Mouse (Mus musculus) hindbrain, embryonic 11.5 days (tissue): ENCODE data around the gene Capn15. TPM values are rescaled to one million over a fixed set of nuclear protein-coding genes. Genes with fewer than 3 reads are reported as not detected.

Experiments used
- ATAC-seq: fragments of 200-750 bp; cut with Nextera tagmentation; 2 replicates; pipeline ENCODE4 v1.8.0; 2017; ENCODE audit warnings: mild to moderate bottlenecking, moderate TSS enrichment, moderate library complexity; ENCODE audit not compliant: low FRiP score
- DNase-seq: peaks from one replicate; pipeline ENCODE4 v3.0.0-alpha.2; 2015; ENCODE audit warnings: low spot score
- H3K27ac ChIP-seq: fragments of 300-500 bp; sonication (generic); 2 replicates; pipeline ENCODE4 v1.5.1; 2014; ENCODE audit warnings: mild to moderate bottlenecking, low read depth, low read length
- H3K27me3 ChIP-seq: fragments of 300-500 bp; sonication (generic); 2 replicates; pipeline ENCODE4 v1.6.1; 2014; ENCODE audit warnings: mild to moderate bottlenecking, low read length, moderate library complexity, mixed read lengths; ENCODE audit not compliant: control insufficient read depth, insufficient read depth
- H3K36me3 ChIP-seq: fragments of 300-500 bp; sonication (generic); 2 replicates; pipeline ENCODE4 v1.6.1; 2014; ENCODE audit warnings: mild to moderate bottlenecking, low read length, moderate library complexity, mixed read lengths; ENCODE audit not compliant: control insufficient read depth, insufficient read depth
- H3K4me1 ChIP-seq: fragments of 300-500 bp; sonication (generic); replicated peaks from 2 replicates; pipeline ENCODE4 v1.6.1; 2014; ENCODE audit warnings: low read length, mixed read lengths; ENCODE audit not compliant: control insufficient read depth, insufficient read depth
- H3K4me2 ChIP-seq: fragments of 300-500 bp; sonication (generic); replicated peaks from 2 replicates; pipeline ENCODE4 v1.6.1; 2014; ENCODE audit warnings: mild to moderate bottlenecking, low read depth, low read length
- H3K4me3 ChIP-seq: fragments of 300-500 bp; sonication (generic); 2 replicates; pipeline ENCODE4 v1.5.1; 2014; ENCODE audit warnings: low read depth, low read length
- H3K9ac ChIP-seq: fragments of 300-500 bp; sonication (generic); 2 replicates; pipeline ENCODE4 v1.6.1; 2014; ENCODE audit warnings: low read depth, low read length
- H3K9me3 ChIP-seq: fragments of 300-500 bp; sonication (generic); 2 replicates; pipeline ENCODE4 v1.6.1; 2016; ENCODE audit warnings: low read length; ENCODE audit not compliant: control insufficient read depth
- WGBS: fragments of 180-500 bp; shearing (Covaris S2); extraction: QIAGEN DNeasy Blood & Tissue Kit; methylation state at CpG from one replicate; pipeline ENCODE4 v1.1.7; 2014; 5-methylcytosine and 5-hydroxymethylcytosine counted together
- polyA plus RNA-seq: library from polyadenylated mRNA; unstranded; fragments of >200 nt; fragmentation: Nextera tagmentation; extraction: Ambion mirVana; gene quantifications from 2 replicates; pipeline ENCODE4 v1.2.1, GENCODE M21; 2014

Gene Capn15
- polyA plus RNA-seq, 1 experiment from 2014 or later = 19.5 TPM

DNA sequence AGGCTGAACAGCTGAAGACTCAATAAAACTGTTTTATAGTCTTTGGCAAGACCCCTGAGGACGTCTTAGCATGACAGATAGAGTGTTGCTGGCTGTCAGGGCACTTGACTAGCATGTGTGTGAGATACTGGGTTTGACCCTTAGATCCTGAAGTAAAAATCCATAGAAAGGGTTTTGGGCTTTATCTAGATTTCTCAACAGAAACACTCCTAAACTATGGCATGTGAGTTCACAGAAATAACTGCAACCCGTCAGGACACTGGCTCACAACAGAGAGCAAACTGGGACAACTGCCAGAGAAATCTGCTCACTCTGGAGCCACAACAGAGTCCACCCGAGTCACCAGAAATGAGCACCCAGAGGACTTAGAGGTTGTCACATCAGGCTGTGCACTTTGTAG, 17.9 kb downstream of the Capn15 start:
- ATAC-seq = no peak

DNA sequence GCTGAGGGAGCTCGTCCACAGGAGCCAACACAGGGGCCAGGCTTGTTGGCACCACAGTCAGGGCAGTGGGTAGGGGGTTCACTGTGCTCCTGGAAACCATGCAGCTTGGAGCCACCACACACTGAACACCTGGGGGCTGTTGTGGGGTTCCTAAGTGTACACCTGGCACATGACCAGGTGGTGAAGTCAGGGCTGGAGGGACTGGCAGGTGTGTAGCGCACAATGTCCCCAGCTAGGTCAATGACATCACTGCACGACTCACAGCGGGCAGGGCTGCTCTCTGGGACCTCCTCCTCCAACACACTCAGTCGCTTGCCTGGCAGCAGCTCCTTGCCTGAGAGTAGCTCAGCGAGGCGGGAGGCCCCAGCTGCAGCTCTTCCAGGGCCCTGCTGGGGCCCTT, 21.3 kb downstream of the Capn15 start:
- DNase-seq (no peak), ATAC-seq (no peak)
- H3K4me3 ChIP-seq = no peak overlapping the region
- H3K36me3 ChIP-seq = 0 out of 2 replicates have a peak, but pooled peaks cover 6% of the 10 kb centered on the region
- H3K9ac ChIP-seq = no peak overlapping the region
- no peaks in the 10 kb centered on the region for H3K27me3 ChIP-seq
- no peaks in the 10 kb centered on the region for H3K4me1 ChIP-seq
- no peaks in the 10 kb centered on the region for H3K9me3 ChIP-seq
- 91% methylated on average over 7 of the region's 7 CpGs for WGBS
- H3K4me2 ChIP-seq = no peak overlapping the region
- H3K27ac ChIP-seq = no peak overlapping the region

More for the DNA sequence above, 17.9 kb downstream of the Capn15 start:
- Histone ChIP-seq H3K9me3 (no peaks in the 10 kb centered on the region), H3K27ac (no peak overlapping the region), H3K27me3 (no peaks in the 10 kb centered on the region), H3K4me2 (no peak overlapping the region), H3K4me1 (no peaks in the 10 kb centered on the region), H3K36me3 (no peaks in the 10 kb centered on the region), H3K9ac (no peak overlapping the region), H3K4me3 (no peak overlapping the region)
- DNase-seq = no peak
- 89% methylated on average over 3 of the region's 3 CpGs for WGBS

DNA sequence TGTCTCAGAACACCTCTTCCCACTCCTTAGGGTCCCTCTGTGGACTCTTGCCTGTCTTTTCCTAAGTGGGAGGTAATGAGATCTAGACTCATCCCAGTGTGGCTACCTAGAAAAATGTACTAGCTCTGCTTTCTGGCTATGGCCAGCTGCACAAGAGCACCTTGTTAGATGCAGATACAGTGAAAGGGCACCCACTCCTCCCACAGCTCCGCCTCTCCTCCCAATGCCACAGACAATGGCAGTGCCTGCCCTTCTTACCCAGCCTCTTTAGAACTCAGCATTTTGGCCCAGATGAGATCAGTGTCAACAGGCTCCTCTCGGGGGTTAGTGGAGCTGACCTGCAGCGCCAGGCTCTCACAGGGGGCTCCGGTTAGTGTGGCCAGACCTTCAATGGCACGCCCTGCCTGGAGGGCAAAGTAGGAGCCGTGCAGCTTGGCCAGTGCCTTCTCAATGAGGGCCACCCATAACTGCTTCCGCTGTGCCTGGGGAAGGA, 23.1 kb downstream of the Capn15 start:
- H3K4me1 ChIP-seq = no peaks in the 10 kb centered on the region
- H3K36me3 ChIP-seq = 0 out of 2 replicates have a peak, but pooled peaks cover 6% of the 10 kb centered on the region
- ATAC-seq (no peak), DNase-seq (no peak)
- no peak overlapping the region for H3K4me2 ChIP-seq
- H3K9ac ChIP-seq = no peak overlapping the region
- H3K9me3 ChIP-seq = no peaks in the 10 kb centered on the region
- H3K4me3 ChIP-seq = no peak overlapping the region
- 91% methylated on average over 7 of the region's 7 CpGs for WGBS
- no peaks in the 10 kb centered on the region for H3K27me3 ChIP-seq
- no peak overlapping the region for H3K27ac ChIP-seq

DNA sequence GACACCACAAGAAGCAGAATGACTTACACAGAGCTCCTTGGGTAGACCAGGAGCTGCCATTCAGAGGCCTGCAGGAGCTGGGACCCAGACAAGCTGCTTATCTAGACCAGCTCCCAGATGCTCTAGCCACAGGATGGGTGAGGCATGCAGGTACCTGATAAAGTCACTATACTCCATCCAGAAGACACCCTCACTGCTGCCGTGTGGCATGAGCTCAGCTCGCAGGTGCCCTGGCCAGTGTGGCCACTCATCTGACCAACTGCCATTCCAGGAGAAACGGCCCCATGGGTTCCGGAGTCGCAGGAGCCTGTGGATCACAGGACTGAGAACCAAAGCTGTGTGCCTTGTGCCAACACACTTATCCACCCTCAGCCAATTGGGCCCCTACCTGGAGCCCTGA, 24.0 kb downstream of the Capn15 start:
- Histone ChIP-seq H3K9ac (no peak overlapping the region), H3K4me1 (no peaks in the 10 kb centered on the region), H3K27ac (no peak overlapping the region), H3K4me2 (no peak overlapping the region), H3K27me3 (no peaks in the 10 kb centered on the region), H3K36me3 (0 out of 2 replicates have a peak, but pooled peaks cover 6% of the 10 kb centered on the region), H3K9me3 (no peaks in the 10 kb centered on the region), H3K4me3 (no peak overlapping the region)
- ATAC-seq (no peak), DNase-seq (no peak)
- 92% methylated on average over 5 of the region's 5 CpGs for WGBS

DNA sequence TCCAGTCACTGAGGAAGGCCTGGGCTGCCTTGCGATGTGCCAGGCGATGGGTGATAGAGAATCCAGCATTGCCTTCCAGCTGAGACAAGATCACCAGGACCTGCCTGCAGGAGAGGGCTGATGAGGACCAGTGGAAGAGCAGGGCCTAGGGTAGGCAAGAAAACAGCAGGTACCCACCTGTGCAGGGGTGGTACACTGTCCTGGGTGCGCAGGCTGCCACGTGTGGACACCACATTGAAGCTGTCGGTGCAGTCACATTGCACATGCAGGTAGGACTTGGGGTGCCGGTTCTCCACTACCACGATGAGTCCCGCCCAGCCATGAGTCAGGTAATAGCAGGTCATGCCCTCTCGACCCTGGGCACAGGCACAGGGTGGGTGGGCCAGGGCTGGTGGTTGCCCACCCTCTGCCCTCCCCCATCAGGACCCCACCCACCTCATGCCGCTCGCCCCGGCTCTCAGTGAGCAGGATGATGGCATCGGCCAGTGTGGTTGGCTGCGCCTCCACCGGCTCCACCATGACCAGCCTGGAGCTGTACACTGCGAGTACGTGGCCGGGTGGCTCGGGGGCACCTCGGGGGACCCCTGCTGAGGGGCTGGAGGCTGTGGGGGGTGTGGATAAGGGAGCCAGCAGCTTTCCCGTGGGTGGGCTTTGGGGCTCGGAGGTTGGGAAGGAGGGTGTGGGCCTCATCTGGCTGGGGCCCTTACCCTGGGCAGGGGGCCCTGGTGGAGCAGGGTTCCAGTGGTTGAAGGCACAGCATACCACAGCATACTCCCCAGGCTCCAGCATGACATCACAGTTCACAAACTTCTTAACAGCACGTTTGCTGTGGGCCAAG, 25.7 kb downstream of the Capn15 start:
- Histone ChIP-seq H3K4me3 (no peak overlapping the region), H3K4me2 (no peak overlapping the region), H3K27ac (no peak overlapping the region), H3K27me3 (no peaks in the 10 kb centered on the region), H3K4me1 (no peaks in the 10 kb centered on the region), H3K36me3 (0 out of 2 replicates have a peak, but pooled peaks cover 6% of the 10 kb centered on the region), H3K9ac (no peak overlapping the region), H3K9me3 (no peaks in the 10 kb centered on the region)
- ATAC-seq = no peak
- WGBS = 92% methylated on average over 21 of the region's 23 CpGs
- no peak for DNase-seq

DNA sequence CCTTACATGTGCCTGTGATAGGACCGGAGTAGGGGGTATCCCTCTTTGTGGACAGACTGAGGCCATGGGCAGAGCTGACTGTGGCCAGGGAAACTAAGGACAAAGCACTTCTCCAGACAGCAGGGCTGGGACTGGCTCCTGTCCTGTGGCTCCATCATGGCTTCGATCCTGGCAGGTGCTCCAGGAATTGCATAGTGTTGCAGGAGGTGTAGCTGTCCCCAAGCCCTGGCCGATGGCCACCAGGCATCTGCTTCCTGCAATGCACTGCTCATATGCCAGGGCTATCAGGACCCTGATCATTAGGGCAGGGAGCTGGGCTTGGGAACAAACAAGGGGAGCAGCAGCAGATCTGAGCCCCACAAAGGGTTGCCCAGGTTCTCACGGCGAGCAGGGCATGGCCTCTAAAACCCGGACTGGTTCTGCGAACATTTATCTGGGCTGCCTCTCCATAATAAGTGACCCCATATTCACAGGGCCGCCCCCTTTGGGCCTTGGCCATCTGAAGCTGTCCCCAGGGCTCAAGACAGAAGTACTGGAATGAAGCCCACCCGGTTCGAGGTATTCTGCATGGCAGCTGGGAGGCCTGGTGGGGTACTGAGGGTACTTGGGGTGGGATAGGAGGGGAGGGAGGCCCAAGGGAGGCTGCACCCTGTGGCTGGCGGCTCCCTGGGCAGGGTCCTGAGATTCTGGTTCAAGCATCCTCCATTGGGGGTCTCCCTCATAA, 26.7 kb downstream of the Capn15 start:
- 0 out of 2 replicates have a peak, but pooled peaks cover 6% of the 10 kb centered on the region for H3K36me3 ChIP-seq
- WGBS = 93% methylated on average over 11 of the region's 11 CpGs
- no peaks in the 10 kb centered on the region for H3K4me1 ChIP-seq
- no peak overlapping the region for H3K27ac ChIP-seq
- no peak overlapping the region for H3K9ac ChIP-seq
- H3K4me2 ChIP-seq = no peak overlapping the region
- H3K27me3 ChIP-seq = no peaks in the 10 kb centered on the region
- ATAC-seq = no peak
- DNase-seq = no peak
- no peaks in the 10 kb centered on the region for H3K9me3 ChIP-seq
- no peak overlapping the region for H3K4me3 ChIP-seq

DNA sequence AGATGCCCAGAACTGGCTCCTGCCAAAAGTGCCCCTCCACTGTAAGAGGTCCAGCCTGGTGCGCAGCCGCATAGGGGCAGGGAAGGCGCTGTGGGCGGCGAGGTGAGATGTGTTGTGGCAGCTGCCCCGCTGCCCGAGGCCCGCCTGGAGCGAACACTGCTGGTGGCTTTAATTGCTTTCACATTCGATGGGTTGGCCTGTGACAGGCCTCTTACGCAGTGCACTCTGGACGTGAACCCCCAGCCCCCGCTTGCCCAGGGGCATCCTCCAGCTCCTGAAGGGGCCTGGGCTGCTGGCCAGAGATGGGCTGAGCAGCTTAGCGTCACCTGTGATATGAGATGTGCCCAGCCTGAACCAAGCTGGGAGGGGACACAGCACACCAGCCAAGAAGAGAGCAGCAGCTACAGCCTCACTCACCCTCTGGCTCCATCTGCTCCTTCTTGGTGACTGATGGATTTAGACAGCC, 28.0 kb downstream of the Capn15 start:
- peaks cover 7% of the 10 kb centered on the region for H3K27me3 ChIP-seq
- H3K27ac ChIP-seq = no peak overlapping the region
- 78% methylated on average over 14 of the region's 14 CpGs for WGBS
- DNase-seq (no peak), ATAC-seq (no peak)
- 0 out of 2 replicates have a peak, but pooled peaks cover 6% of the 10 kb centered on the region for H3K36me3 ChIP-seq
- no peak overlapping the region for H3K4me3 ChIP-seq
- no peak overlapping the region for H3K4me2 ChIP-seq
- H3K9me3 ChIP-seq = no peaks in the 10 kb centered on the region
- no peak overlapping the region for H3K9ac ChIP-seq
- no peaks in the 10 kb centered on the region for H3K4me1 ChIP-seq

DNA sequence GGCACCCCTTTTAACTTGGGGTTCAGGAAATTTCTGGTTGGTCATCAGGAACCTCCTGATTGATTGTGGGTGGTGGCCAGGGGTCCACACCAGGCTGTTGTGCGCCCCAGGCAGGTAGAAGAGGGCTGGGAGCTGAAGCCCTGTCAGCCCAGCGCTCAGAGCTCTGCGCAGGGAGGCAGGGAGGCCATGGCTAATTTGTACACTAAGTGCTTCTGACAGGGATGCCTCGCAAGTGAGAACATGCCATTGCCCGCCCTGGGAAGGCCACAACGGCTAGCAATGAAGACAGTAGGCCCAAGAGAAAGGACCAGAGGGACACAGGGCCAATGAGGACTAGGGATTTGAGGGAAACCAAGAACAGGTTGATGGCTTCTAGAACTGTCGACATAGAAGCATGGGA, 29.0 kb downstream of the Capn15 start:
- Histone ChIP-seq H3K27me3 (peaks cover 17% of the 10 kb centered on the region), H3K27ac (no peak overlapping the region), H3K9ac (no peak overlapping the region), H3K4me1 (peaks cover 3% of the 10 kb centered on the region; the same call in 1 of the 2 replicates), H3K36me3 (0 out of 2 replicates have a peak, but pooled peaks cover 6% of the 10 kb centered on the region), H3K4me3 (no peak overlapping the region), H3K9me3 (no peaks in the 10 kb centered on the region), H3K4me2 (no peak overlapping the region)
- DNase-seq (no peak), ATAC-seq (no peak)
- 78% methylated on average over 7 of the region's 7 CpGs for whole genome bisulfite sequencing
